Mouse (Mus musculus): Measurements from ENCODE around the gene Ube2d1. TPM values are rescaled to one million over a fixed set of nuclear protein-coding genes. Genes with fewer than 3 reads are reported as not detected.

Gene Ube2d1
- total and polyA plus RNA-seq, 3 experiments, result 1.0 to 7.7 (median 3.8) TPM

- TF ChIP-seq USF2 (conservative IDR thresholded peaks at IDR 0.05; ENCODE audit: low read depth, low read length), result no peak
- peak; percentile 85 for TF ChIP-seq MEF2A (IDR thresholded peaks at IDR 0.05; ENCODE audit: borderline replicate concordance, low read depth, low read length)
- no peak for TF ChIP-seq PAX5 (IDR thresholded peaks at IDR 0.05; ENCODE audit: low read length)
- TF ChIP-seq CHD2 (IDR thresholded peaks at IDR 0.05; ENCODE audit: low read length), result peak; percentile 93
- no peak for TF ChIP-seq CTCF (conservative IDR thresholded peaks at IDR 0.05 in 1 of 2, IDR thresholded peaks at IDR 0.05 in 1 of 2; ENCODE audit: low read depth in 2 of 2, low read length in 2 of 2)
- TF ChIP-seq TBP (conservative IDR thresholded peaks at IDR 0.05; ENCODE audit: low read depth, low read length), result no peak
- no peak for TF ChIP-seq POLR2A (IDR thresholded peaks at IDR 0.05; ENCODE audit: low read depth, low read length)
- TF ChIP-seq CHD1 (IDR thresholded peaks at IDR 0.05; ENCODE audit: low read depth, low read length), result no peak
Measured at GRCm38 (mm10) chr10:71258943-71259342, 26.1 kb downstream of the Ube2d1 start (continued).

DNA sequence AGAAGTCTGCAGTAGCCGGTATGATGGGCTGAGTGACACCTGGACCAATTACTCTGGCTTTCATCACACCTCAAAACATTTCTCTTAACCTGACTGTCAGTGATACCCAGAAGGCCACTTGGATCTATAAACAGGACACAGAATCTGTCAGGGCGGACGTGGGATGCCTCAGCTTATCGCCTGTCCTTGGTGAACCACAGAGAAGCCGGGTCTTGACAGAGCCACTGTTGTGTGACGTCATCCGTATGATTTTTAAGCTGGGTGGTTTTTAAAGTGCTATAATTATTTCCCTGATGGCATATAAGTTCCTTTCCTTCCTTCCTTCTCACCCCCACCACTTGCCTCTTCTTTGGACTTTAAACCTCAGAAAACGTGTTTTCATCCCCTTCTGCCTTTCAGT is 26.5 kb downstream of the Ube2d1 start:
- peaks cover 10 to 58% of the 10 kb centered on the region in 2 experiments; a peak in 3 of 4 replicates for H3K4me1 ChIP-seq (ENCODE audit: control insufficient read depth in 1 of 2, insufficient read depth in 2 of 2)
- H3K27ac ChIP-seq (ENCODE audit: insufficient read depth, low read depth), result no peak overlapping the region
- DNase-seq (ENCODE audit: extremely low read depth), result peak; percentile 37
- no peak overlapping the region for H3K4me3 ChIP-seq (replicated peaks in 1 of 3; ENCODE audit: low read depth in 2 of 3, low read length in 2 of 3, poor library complexity in 1 of 3)
- H3K27me3 ChIP-seq (replicated peaks), result no peaks in the 10 kb centered on the region
- H3K79me2 ChIP-seq (replicated peaks; ENCODE audit: control insufficient read depth, extremely low read depth, insufficient read depth, poor library complexity, severe bottlenecking), result no peaks in the 10 kb centered on the region
- peaks cover 0 to 23% of the 10 kb centered on the region in 2 experiments for H3K36me3 ChIP-seq (replicated peaks in 1 of 2; ENCODE audit: control insufficient read depth in 1 of 2, insufficient read depth in 1 of 2, low read length in 1 of 2)
- peak overlapping the region; percentile 81 for H3K4me2 ChIP-seq (ENCODE audit: insufficient read depth, low read depth, poor library complexity, severe bottlenecking)
- H3K9me3 ChIP-seq (replicated peaks; ENCODE audit: low read length), result no peaks in the 10 kb centered on the region
- in situ Hi-C loops (cut with MboI; ENCODE audit: low pct_ligation_motif_present, low pct_unique_long_range_greater_than_20kb, low sequenced_read_pairs), result loop anchor here (5.0 kb wide), 1 partner anchor 34 kb away; no protein-coding TSS in a partner anchor
- TF ChIP-seq NELFE (IDR thresholded peaks at IDR 0.05; ENCODE audit: low read depth, low read length) (no peak), USF2 (conservative IDR thresholded peaks at IDR 0.05; ENCODE audit: low read depth, low read length) (no peak), SIN3A (IDR thresholded peaks at IDR 0.05; ENCODE audit: low read length) (no peak), ZNF384 (IDR thresholded peaks at IDR 0.05; ENCODE audit: low read depth, low read length) (no peak), POLR2AphosphoS2 (IDR thresholded peaks at IDR 0.05; ENCODE audit: low read depth, low read length) (no peak), CTCF (conservative IDR thresholded peaks at IDR 0.05 in 1 of 2, IDR thresholded peaks at IDR 0.05 in 1 of 2; ENCODE audit: low read depth in 2 of 2, low read length in 2 of 2) (no peak)
- dilution Hi-C loops (cut with MboI; ENCODE audit: extremely low pct_ligation_motif_present, extremely low pct_unique_long_range_greater_than_20kb, low sequenced_read_pairs), result no loop called here
- no peak overlapping the region for H3K9ac ChIP-seq (ENCODE audit: insufficient read depth, low read depth)

DNA sequence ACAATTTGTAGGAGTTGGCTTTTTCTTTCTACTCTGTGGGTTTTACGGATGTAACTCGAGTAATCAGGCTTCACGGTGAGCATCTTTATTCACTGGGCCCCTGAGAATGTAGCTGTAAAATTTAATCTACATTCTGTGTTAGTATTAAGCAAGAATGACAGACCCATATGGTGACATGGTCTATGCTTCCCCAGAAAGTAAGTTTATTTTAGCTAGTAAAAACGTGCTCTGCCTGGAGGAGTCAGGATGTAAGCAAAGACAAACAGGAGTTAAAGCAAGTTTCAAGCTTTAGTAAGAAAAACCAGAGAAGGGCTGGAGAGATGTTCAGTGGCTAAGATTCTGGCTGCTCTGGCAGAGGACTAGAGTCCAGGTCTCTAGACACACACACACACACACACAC is 31.9 kb downstream of the Ube2d1 start:
- Histone ChIP-seq H3K9me3 (replicated peaks; ENCODE audit: low read length) (no peaks in the 10 kb centered on the region), H3K79me2 (replicated peaks; ENCODE audit: control insufficient read depth, extremely low read depth, insufficient read depth, poor library complexity, severe bottlenecking) (no peaks in the 10 kb centered on the region), H3K4me1 (ENCODE audit: control insufficient read depth in 1 of 2, insufficient read depth in 2 of 2) (peaks cover 7 to 26% of the 10 kb centered on the region in 2 experiments; a peak in 3 of 4 replicates), H3K27ac (ENCODE audit: insufficient read depth, low read depth) (no peak overlapping the region), H3K27me3 (replicated peaks) (no peaks in the 10 kb centered on the region), H3K4me2 (ENCODE audit: insufficient read depth, low read depth, poor library complexity, severe bottlenecking) (no peak overlapping the region), H3K4me3 (replicated peaks in 1 of 3; ENCODE audit: low read depth in 2 of 3, low read length in 2 of 3, poor library complexity in 1 of 3) (no peak overlapping the region), H3K36me3 (replicated peaks in 1 of 2; ENCODE audit: control insufficient read depth in 1 of 2, insufficient read depth in 1 of 2, low read length in 1 of 2) (peaks cover 0 to 13% of the 10 kb centered on the region in 2 experiments), H3K9ac (ENCODE audit: insufficient read depth, low read depth) (no peak overlapping the region)
- no peak for TF ChIP-seq USF1 (IDR thresholded peaks at IDR 0.05; ENCODE audit: low read depth, low read length)
- no peak for TF ChIP-seq CHD1 (IDR thresholded peaks at IDR 0.05; ENCODE audit: low read depth, low read length)
- no peak for TF ChIP-seq ZMIZ1 (IDR thresholded peaks at IDR 0.05; ENCODE audit: low read depth, low read length)
- TF ChIP-seq ZKSCAN1 (IDR thresholded peaks at IDR 0.05; ENCODE audit: borderline replicate concordance, low read depth, low read length), result no peak
- no peak for TF ChIP-seq JUN (IDR thresholded peaks at IDR 0.05; ENCODE audit: insufficient read depth, low read depth, low read length)
- TF ChIP-seq MAZ (IDR thresholded peaks at IDR 0.05; ENCODE audit: low read depth, low read length), result no peak
- TF ChIP-seq NELFE (IDR thresholded peaks at IDR 0.05; ENCODE audit: low read depth, low read length), result no peak
- TF ChIP-seq MEF2A (IDR thresholded peaks at IDR 0.05; ENCODE audit: borderline replicate concordance, low read depth, low read length), result no peak
- no peak for TF ChIP-seq EP300 (IDR thresholded peaks at IDR 0.05; ENCODE audit: low read length)
- no peak for TF ChIP-seq TBP (conservative IDR thresholded peaks at IDR 0.05; ENCODE audit: low read depth, low read length)
- TF ChIP-seq CHD2 (IDR thresholded peaks at IDR 0.05; ENCODE audit: low read length), result no peak
- dilution Hi-C loops (cut with MboI; ENCODE audit: extremely low pct_ligation_motif_present, extremely low pct_unique_long_range_greater_than_20kb, low sequenced_read_pairs) (no loop called here), in situ Hi-C loops (cut with MboI; ENCODE audit: low pct_ligation_motif_present, low pct_unique_long_range_greater_than_20kb, low sequenced_read_pairs) (no loop called here)
- DNase-seq (ENCODE audit: extremely low read depth), result no peak
